Mouse (Mus musculus): ENCODE results near the gene Papln. TPM values are rescaled to one million over a fixed set of nuclear protein-coding genes. Genes with fewer than 3 reads are reported as not detected.

Gene Papln
- polyA plus RNA-seq, 1 experiment from 2014 or later: 0.69 TPM

DNA sequence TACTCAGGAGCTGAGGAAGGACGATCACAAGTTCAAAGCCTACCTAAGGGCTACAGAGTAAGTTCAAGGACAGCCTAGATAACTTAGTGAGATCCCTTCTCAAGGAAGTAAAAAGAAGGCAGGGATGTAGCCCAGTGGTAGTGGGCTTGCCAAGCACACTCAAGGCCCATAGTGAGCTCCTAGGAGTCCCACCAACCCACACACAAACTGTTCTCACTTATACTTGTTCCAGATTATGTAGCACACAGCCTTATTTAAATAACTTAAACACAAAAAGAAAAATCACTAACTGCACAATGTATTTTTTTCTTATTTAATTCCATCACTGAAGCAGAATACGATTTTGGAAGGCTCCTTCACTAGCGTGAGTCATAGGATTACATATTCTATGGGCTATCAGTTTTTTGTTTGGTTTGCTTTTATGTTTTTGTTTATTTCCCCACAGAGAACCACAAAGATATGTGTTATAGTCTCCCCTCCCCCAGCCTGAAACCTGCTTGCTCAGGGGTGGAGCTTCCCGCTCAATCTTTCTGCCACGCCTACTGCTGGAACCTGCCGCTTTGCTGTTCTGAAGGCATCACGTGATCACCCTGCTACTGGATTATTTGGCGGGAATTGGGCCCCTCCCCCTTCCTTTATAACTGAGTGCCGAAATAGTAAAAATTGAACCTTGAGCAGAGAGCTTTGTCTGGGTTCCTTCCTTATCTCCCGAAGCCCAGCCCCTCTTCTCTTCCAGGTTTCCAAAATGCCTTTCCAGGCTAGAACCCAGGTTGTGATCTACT is 78.2 kb downstream of the Papln start:
- H3K4me1 ChIP-seq: no peaks in the 10 kb centered on the region
- H3K4me2 ChIP-seq (replicated peaks): no peak overlapping the region
- H3K9ac ChIP-seq: no peak overlapping the region
- H3K27ac ChIP-seq: no peak overlapping the region
- no peaks in the 10 kb centered on the region for H3K9me3 ChIP-seq
- ATAC-seq (ENCODE audit: insufficient number of reproducible peaks, insufficient read depth, low FRiP score, low TSS enrichment): no peak
- H3K4me3 ChIP-seq: no peak overlapping the region
- H3K36me3 ChIP-seq: peaks cover 23% of the 10 kb centered on the region
- 87% methylated on average over 10 of the region's 10 CpGs for WGBS
- H3K27me3 ChIP-seq: no peaks in the 10 kb centered on the region

Other genes with a start within 250 kb of the Papln start
- gene Dcaf4, start 243.2 kb upstream of the Papln start, polyA plus RNA-seq (2016; fragmentation: Nextera tagmentation; extraction: Ambion mirVana): 33.4 and 35.8 TPM in 2 replicates
- 27.0 and 31.6 TPM in 2 replicates for gene Zfyve1, start 166.4 kb upstream of the Papln start, polyA plus RNA-seq (2016; fragmentation: Nextera tagmentation; extraction: Ambion mirVana)
- gene Rbm25, start 132.4 kb upstream of the Papln start, polyA plus RNA-seq (2016; fragmentation: Nextera tagmentation; extraction: Ambion mirVana): 304 and 305 TPM in 2 replicates
- 59.5 and 64.2 TPM in 2 replicates for gene Psen1, start 75.5 kb upstream of the Papln start, polyA plus RNA-seq (2016; fragmentation: Nextera tagmentation; extraction: Ambion mirVana)
- gene Numb, start 158.3 kb downstream of the Papln start, polyA plus RNA-seq (2016; fragmentation: Nextera tagmentation; extraction: Ambion mirVana): 38.7 and 40.2 TPM in 2 replicates
- gene Riox1, start 187.0 kb downstream of the Papln start, polyA plus RNA-seq (2016; fragmentation: Nextera tagmentation; extraction: Ambion mirVana): 19.6 and 22.6 TPM in 2 replicates
- gene Heatr4, start 221.2 kb downstream of the Papln start, polyA plus RNA-seq (2016; fragmentation: Nextera tagmentation; extraction: Ambion mirVana): not detected in 2 replicates
- 19.3 and 20.8 TPM in 2 replicates for gene Acot2, start 224.2 kb downstream of the Papln start, polyA plus RNA-seq (2016; fragmentation: Nextera tagmentation; extraction: Ambion mirVana)
- gene Acot1, start 245.9 kb downstream of the Papln start, polyA plus RNA-seq (2016; fragmentation: Nextera tagmentation; extraction: Ambion mirVana): 37.2 and 39.7 TPM in 2 replicates